Mouse (Mus musculus): ENCODE results near the gene Gtpbp1.

DNA sequence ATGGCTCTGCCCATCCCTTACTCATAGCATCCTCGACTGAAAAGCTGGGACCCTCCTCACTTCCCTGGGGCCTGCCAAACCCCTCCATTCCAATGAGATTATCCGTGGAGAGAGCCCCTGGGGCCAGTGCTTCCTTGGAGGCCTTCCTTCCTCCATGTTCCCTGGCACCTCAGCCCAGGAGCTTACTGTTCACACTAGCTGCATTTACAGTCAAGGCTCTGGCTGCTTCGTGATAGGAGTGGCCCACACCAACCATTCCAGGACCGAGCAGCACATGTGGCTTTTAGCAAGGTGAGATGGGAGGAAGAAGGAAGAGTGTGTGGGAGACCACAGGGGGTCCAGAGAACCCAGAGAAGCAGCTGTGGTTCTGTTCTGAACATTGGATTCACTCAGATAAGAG lies 63.2 kb downstream of the Gtpbp1 start:
- TF ChIP-seq POLR2A (IDR thresholded peaks at IDR 0.05; ENCODE audit: low read depth, low read length) (no peak), CTCF (IDR thresholded peaks at IDR 0.05; ENCODE audit: borderline replicate concordance, insufficient read depth, low read length) (no peak)

Measured in embryonic fibroblast, embryonic 13.5 days (primary cell).